Mouse (Mus musculus): Measurements from ENCODE around the gene Cntn5. TPM values are rescaled to one million over a fixed set of nuclear protein-coding genes. Genes with fewer than 3 reads are reported as not detected.

Gene Cntn5
- polyA plus RNA-seq, 1 experiment, result not detected

DNA sequence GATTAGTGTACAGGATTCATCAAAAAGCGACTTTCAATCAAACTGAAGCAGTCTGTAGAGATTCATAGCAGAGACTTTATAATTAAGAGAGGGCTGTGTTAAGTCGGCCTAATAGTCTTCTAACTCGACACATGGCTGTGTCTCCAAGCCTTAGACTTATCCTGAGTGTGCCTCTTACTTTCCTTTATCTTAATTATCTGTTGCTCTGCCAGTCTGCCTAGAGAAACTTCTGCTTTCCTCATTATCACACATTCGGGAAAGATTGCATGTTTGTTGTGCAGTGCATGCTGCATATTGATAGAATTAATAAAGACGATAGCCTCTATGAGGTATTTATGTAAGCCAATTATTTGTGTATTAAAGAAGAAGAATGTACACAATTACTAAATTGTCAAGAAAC is 375.9 kb downstream of the Cntn5 start:
- no peak overlapping the region for H3K4me3 ChIP-seq (ENCODE audit: insufficient read depth, poor library complexity, severe bottlenecking)
- TF ChIP-seq MYOG (IDR thresholded peaks at IDR 0.05; ENCODE audit: control insufficient read depth, extremely low read depth, insufficient read length) (no peak), MAX (IDR thresholded peaks at IDR 0.05) (no peak), USF1 (IDR thresholded peaks at IDR 0.05; ENCODE audit: low read depth) (no peak), MYOD1 (IDR thresholded peaks at IDR 0.05; ENCODE audit: control insufficient read depth, insufficient read length, low read depth) (no peak), CTCF (IDR thresholded peaks at IDR 0.05; ENCODE audit: control insufficient read depth, insufficient read depth, insufficient read length) (no peak), FOSL1 (IDR thresholded peaks at IDR 0.05; ENCODE audit: insufficient read depth, low read length, poor library complexity, severe bottlenecking) (no peak), CEBPB (IDR thresholded peaks at IDR 0.05; ENCODE audit: low read depth) (no peak)
- H3K27me3 ChIP-seq (ENCODE audit: control insufficient read depth, insufficient read depth, insufficient read length), result no peaks in the 10 kb centered on the region
- H3K79me3 ChIP-seq (ENCODE audit: low read depth), result no peaks in the 10 kb centered on the region
- no peaks in the 10 kb centered on the region for H3K36me3 ChIP-seq (ENCODE audit: control insufficient read depth, insufficient read depth)
- H3ac ChIP-seq (ENCODE audit: control insufficient read depth, insufficient read length, low read depth), result no peak overlapping the region
- H3K79me2 ChIP-seq (ENCODE audit: control insufficient read depth, insufficient read depth), result no peaks in the 10 kb centered on the region

DNA sequence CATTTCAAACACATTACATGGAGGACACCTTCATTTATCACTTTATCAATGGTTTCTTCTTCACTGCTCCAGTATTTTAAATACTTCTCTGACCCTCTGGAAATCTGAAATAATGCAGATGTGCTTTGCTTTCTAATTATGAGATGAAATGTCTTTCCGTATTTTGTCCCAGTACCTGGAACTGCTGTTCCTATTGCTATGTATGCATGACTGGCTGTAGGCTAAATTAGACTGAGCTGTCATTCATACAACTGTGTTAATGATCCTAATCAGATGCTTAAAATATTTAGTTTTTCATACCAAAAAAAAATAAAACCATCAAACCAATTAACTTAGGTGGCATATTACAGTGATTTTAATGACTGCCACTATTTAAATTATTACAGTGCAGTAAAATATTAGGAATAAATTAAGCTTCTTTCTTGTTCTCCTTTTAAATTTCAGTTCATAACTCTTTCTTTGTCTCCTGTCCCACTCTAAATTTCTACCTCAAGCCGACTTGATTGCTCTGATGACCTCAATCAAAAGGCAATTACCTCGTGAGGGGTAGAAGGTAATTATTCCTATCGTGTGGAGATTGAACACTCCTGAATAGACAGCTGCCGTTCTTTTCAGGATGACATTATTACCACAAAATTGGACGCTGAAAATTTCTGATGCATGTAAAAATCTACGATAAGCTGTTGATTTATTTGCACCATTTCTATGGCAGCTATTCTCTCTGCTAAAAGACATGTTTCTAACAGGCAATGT is 378.5 kb downstream of the Cntn5 start:
- Histone ChIP-seq H3K4me3 (ENCODE audit: insufficient read depth, poor library complexity, severe bottlenecking) (no peak overlapping the region), H3K79me2 (ENCODE audit: control insufficient read depth, insufficient read depth) (no peaks in the 10 kb centered on the region), H3K36me3 (ENCODE audit: control insufficient read depth, insufficient read depth) (no peaks in the 10 kb centered on the region), H3K27me3 (ENCODE audit: control insufficient read depth, insufficient read depth, insufficient read length) (no peaks in the 10 kb centered on the region), H3K79me3 (ENCODE audit: low read depth) (no peaks in the 10 kb centered on the region), H3ac (ENCODE audit: control insufficient read depth, insufficient read length, low read depth) (no peak overlapping the region)
- no peak for TF ChIP-seq USF1 (IDR thresholded peaks at IDR 0.05; ENCODE audit: low read depth)
- no peak for TF ChIP-seq CEBPB (IDR thresholded peaks at IDR 0.05; ENCODE audit: low read depth)
- TF ChIP-seq MYOD1 (IDR thresholded peaks at IDR 0.05; ENCODE audit: control insufficient read depth, insufficient read length, low read depth), result no peak
- no peak for TF ChIP-seq MYOG (IDR thresholded peaks at IDR 0.05; ENCODE audit: control insufficient read depth, extremely low read depth, insufficient read length)
- no peak for TF ChIP-seq CTCF (IDR thresholded peaks at IDR 0.05; ENCODE audit: control insufficient read depth, insufficient read depth, insufficient read length)
- no peak for TF ChIP-seq FOSL1 (IDR thresholded peaks at IDR 0.05; ENCODE audit: insufficient read depth, low read length, poor library complexity, severe bottlenecking)
- TF ChIP-seq MAX (IDR thresholded peaks at IDR 0.05), result no peak

DNA sequence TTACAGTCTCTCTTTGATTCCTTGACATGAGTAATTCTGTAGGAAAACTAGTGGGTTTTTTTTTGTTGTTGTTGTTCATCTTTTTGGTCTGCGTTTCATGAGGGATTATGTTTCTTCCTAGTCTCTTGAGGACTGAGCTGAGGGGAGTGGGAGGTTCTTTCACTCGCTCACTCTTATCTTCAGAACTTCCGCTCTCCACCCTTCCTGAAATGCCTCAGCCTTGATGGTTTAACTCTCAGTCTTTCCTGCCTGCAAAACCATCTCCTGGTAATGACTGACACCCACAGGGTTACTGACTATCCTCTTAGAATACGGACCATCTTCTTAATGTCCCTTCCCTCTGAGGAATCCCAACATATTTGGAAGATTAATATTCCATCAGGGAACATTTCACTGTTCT is 382.0 kb downstream of the Cntn5 start:
- H3K36me3 ChIP-seq (ENCODE audit: control insufficient read depth, insufficient read depth), result no peaks in the 10 kb centered on the region
- no peak for TF ChIP-seq MYOG (IDR thresholded peaks at IDR 0.05; ENCODE audit: control insufficient read depth, extremely low read depth, insufficient read length)
- no peak for TF ChIP-seq CTCF (IDR thresholded peaks at IDR 0.05; ENCODE audit: control insufficient read depth, insufficient read depth, insufficient read length)
- no peak for TF ChIP-seq MAX (IDR thresholded peaks at IDR 0.05)
- TF ChIP-seq FOSL1 (IDR thresholded peaks at IDR 0.05; ENCODE audit: insufficient read depth, low read length, poor library complexity, severe bottlenecking), result no peak
- no peak for TF ChIP-seq MYOD1 (IDR thresholded peaks at IDR 0.05; ENCODE audit: control insufficient read depth, insufficient read length, low read depth)
- no peak for TF ChIP-seq CEBPB (IDR thresholded peaks at IDR 0.05; ENCODE audit: low read depth)
- TF ChIP-seq USF1 (IDR thresholded peaks at IDR 0.05; ENCODE audit: low read depth), result no peak
- H3K27me3 ChIP-seq (ENCODE audit: control insufficient read depth, insufficient read depth, insufficient read length), result no peaks in the 10 kb centered on the region
- H3K4me3 ChIP-seq (ENCODE audit: insufficient read depth, poor library complexity, severe bottlenecking), result no peak overlapping the region
- H3K79me3 ChIP-seq (ENCODE audit: low read depth), result no peaks in the 10 kb centered on the region
- no peak overlapping the region for H3ac ChIP-seq (ENCODE audit: control insufficient read depth, insufficient read length, low read depth)
- H3K79me2 ChIP-seq (ENCODE audit: control insufficient read depth, insufficient read depth), result no peaks in the 10 kb centered on the region

DNA sequence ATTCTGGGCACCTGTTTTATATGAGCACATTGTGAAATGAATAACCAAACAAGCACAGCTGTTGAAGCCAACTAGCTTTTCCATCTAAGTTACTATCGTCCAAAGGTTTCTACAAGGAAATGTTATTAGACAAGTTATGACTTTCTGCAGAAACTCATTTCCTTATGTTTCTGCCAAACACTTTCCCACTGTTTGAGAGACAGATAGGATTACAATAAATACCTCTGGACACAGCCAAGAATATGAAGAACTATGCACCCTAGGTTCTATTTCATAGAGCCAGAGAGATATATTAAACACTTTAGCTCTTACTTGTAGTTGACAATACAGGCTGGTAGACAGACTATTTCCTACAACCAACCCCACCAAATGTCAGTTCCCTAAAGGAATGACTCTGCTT is 383.5 kb downstream of the Cntn5 start:
- Histone ChIP-seq H3K79me2 (ENCODE audit: control insufficient read depth, insufficient read depth) (no peaks in the 10 kb centered on the region), H3K36me3 (ENCODE audit: control insufficient read depth, insufficient read depth) (no peaks in the 10 kb centered on the region), H3K4me3 (ENCODE audit: insufficient read depth, poor library complexity, severe bottlenecking) (no peak overlapping the region), H3K79me3 (ENCODE audit: low read depth) (no peaks in the 10 kb centered on the region), H3K27me3 (ENCODE audit: control insufficient read depth, insufficient read depth, insufficient read length) (no peaks in the 10 kb centered on the region), H3ac (ENCODE audit: control insufficient read depth, insufficient read length, low read depth) (no peak overlapping the region)
- TF ChIP-seq USF1 (IDR thresholded peaks at IDR 0.05; ENCODE audit: low read depth), result no peak
- no peak for TF ChIP-seq CTCF (IDR thresholded peaks at IDR 0.05; ENCODE audit: control insufficient read depth, insufficient read depth, insufficient read length)
- no peak for TF ChIP-seq FOSL1 (IDR thresholded peaks at IDR 0.05; ENCODE audit: insufficient read depth, low read length, poor library complexity, severe bottlenecking)
- TF ChIP-seq MYOG (IDR thresholded peaks at IDR 0.05; ENCODE audit: control insufficient read depth, extremely low read depth, insufficient read length), result no peak
- no peak for TF ChIP-seq CEBPB (IDR thresholded peaks at IDR 0.05; ENCODE audit: low read depth)
- no peak for TF ChIP-seq MAX (IDR thresholded peaks at IDR 0.05)
- TF ChIP-seq MYOD1 (IDR thresholded peaks at IDR 0.05; ENCODE audit: control insufficient read depth, insufficient read length, low read depth), result no peak

DNA sequence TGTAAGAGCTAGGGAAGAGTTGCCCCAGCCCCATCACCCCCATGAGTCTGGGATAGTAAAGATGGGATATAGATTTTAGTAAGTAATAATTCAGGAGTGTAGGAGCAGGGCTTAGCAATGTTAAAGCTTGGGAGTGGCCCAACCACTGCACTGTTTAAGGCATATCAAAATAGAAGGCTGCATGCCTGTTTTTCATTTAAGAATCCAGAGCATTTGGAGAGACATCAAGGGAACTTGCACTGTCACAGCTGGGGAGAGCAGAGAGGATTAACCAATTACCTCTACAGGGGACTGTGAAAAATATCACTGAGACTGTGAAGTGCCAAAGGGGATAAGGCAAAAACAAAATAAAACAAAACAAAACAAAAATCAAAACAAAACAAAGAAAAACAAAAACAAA is 412.3 kb downstream of the Cntn5 start:
- Histone ChIP-seq H3K79me2 (ENCODE audit: control insufficient read depth, insufficient read depth) (no peaks in the 10 kb centered on the region), H3K27me3 (ENCODE audit: control insufficient read depth, insufficient read depth, insufficient read length) (no peaks in the 10 kb centered on the region), H3K4me3 (ENCODE audit: insufficient read depth, poor library complexity, severe bottlenecking) (no peak overlapping the region), H3K36me3 (ENCODE audit: control insufficient read depth, insufficient read depth) (no peaks in the 10 kb centered on the region), H3ac (ENCODE audit: control insufficient read depth, insufficient read length, low read depth) (no peak overlapping the region), H3K79me3 (ENCODE audit: low read depth) (no peaks in the 10 kb centered on the region)
- TF ChIP-seq FOSL1 (IDR thresholded peaks at IDR 0.05; ENCODE audit: insufficient read depth, low read length, poor library complexity, severe bottlenecking) (no peak), CEBPB (IDR thresholded peaks at IDR 0.05; ENCODE audit: low read depth) (no peak), CTCF (IDR thresholded peaks at IDR 0.05; ENCODE audit: control insufficient read depth, insufficient read depth, insufficient read length) (no peak), USF1 (IDR thresholded peaks at IDR 0.05; ENCODE audit: low read depth) (no peak), MYOD1 (IDR thresholded peaks at IDR 0.05; ENCODE audit: control insufficient read depth, insufficient read length, low read depth) (no peak), MAX (IDR thresholded peaks at IDR 0.05) (no peak), MYOG (IDR thresholded peaks at IDR 0.05; ENCODE audit: control insufficient read depth, extremely low read depth, insufficient read length) (no peak)

Measured in C2C12 (cell line).